Mouse (Mus musculus): Measurements from ENCODE around the gene A630089N07Rik. TPM values are rescaled to one million over a fixed set of nuclear protein-coding genes. Genes with fewer than 3 reads are reported as not detected.
A peak's percentile ranks its signal among the peaks of the same experiment; 100 is the strongest.

A630089N07Rik gene
- total and polyA plus RNA-seq, 3 experiments: 0.84 to 1.8 (median 1.5) TPM

DNA sequence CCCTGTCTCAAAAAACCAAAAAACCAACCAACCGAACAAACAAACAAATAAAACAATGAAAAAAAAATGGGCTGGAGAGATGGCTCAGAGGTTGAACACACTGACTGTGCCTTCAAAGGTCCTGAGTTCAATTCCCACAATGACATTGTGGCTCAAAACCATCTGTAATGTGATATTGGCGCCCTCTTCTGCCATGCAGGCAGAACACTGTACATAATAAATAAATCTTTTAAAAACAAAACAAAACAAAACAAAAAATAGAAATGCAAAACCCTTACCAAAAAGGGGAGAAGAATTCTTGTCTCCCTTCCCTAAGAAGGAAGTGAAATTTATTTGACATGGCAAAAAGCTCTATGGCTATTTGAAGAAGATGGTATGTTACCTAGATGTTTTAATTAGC, 90.7 kb downstream of the A630089N07Rik start:
- H3K9ac ChIP-seq (ENCODE audit: low read depth, low read length): no peak overlapping the region
- 77% methylated on average over 2 of the region's 2 CpGs for WGBS
- no peaks in the 10 kb centered on the region for H3K79me2 ChIP-seq (replicated peaks; ENCODE audit: control insufficient read depth, insufficient read depth, low read length)

GRCm38 (mm10) chr16:97984589-97984988, 97.7 kb downstream of the A630089N07Rik start:
- WGBS: 86% methylated on average over 5 of the region's 5 CpGs
- Histone ChIP-seq H3K27me3 (ENCODE audit: control insufficient read depth, insufficient read depth, low read length) (no peaks in the 10 kb centered on the region), H3K9ac (ENCODE audit: low read depth, low read length) (no peak overlapping the region), H3K4me3 (no peak overlapping the region), H3K4me1 (ENCODE audit: control insufficient read depth, insufficient read depth, low read length) (no peaks in the 10 kb centered on the region), H3K27ac (no peak overlapping the region), H3K79me2 (replicated peaks; ENCODE audit: control insufficient read depth, insufficient read depth, low read length) (no peaks in the 10 kb centered on the region), H3K36me3 (ENCODE audit: control insufficient read depth, insufficient read depth, low read length) (no peaks in the 10 kb centered on the region)
- TF ChIP-seq POLR2A (IDR thresholded peaks at IDR 0.05; ENCODE audit: insufficient read depth, low read depth, low read length): no peak
- TF ChIP-seq CTCF (IDR thresholded peaks at IDR 0.05): no peak
- no peak for TF ChIP-seq EP300 (IDR thresholded peaks at IDR 0.05; ENCODE audit: insufficient read depth, low read depth, low read length)
- intact Hi-C loops (cut with DNase I): no loop called here
- DNase-seq: no peak

More for the DNA sequence above, 90.7 kb downstream of the A630089N07Rik start:
- intact Hi-C loops (cut with DNase I): no loop called here
- H3K27me3 ChIP-seq (ENCODE audit: control insufficient read depth, insufficient read depth, low read length): no peaks in the 10 kb centered on the region
- TF ChIP-seq POLR2A (IDR thresholded peaks at IDR 0.05; ENCODE audit: insufficient read depth, low read depth, low read length) (no peak), CTCF (IDR thresholded peaks at IDR 0.05) (peak; percentile 54)
- H3K36me3 ChIP-seq (ENCODE audit: control insufficient read depth, insufficient read depth, low read length): no peaks in the 10 kb centered on the region; the same call in 1 of the 2 replicates
- H3K4me1 ChIP-seq (ENCODE audit: control insufficient read depth, insufficient read depth, low read length): peaks cover 3% of the 10 kb centered on the region
- no peak overlapping the region for H3K4me3 ChIP-seq
- H3K27ac ChIP-seq: no peak overlapping the region
- DNase-seq: no peak

DNA sequence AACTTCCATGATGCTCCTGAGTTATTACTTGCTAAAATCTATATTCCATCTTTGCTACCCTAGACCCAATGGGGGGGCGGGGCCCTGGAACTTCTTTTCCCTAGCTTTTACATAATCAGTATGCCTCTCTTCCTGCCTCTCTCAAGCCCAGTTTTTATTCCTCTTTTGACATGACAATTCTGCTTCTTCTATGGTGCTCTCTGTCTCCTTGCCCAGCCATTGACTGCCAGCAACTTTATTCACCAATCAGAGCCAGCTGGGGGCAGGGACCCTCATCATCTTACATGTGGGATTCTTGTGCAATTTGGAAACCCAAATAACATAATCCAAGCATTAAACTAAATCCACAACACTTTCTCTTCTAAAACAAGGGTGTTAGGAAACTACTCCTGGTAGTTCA, 100.9 kb downstream of the A630089N07Rik start:
- no peak for DNase-seq
- TF ChIP-seq EP300 (IDR thresholded peaks at IDR 0.05; ENCODE audit: insufficient read depth, low read depth, low read length): no peak
- TF ChIP-seq CTCF (IDR thresholded peaks at IDR 0.05): no peak
- no peak for TF ChIP-seq POLR2A (IDR thresholded peaks at IDR 0.05; ENCODE audit: insufficient read depth, low read depth, low read length)
- no peak overlapping the region for H3K9ac ChIP-seq (ENCODE audit: low read depth, low read length)
- 84% methylated on average over 1 of the region's 1 CpGs for WGBS
- H3K36me3 ChIP-seq (ENCODE audit: control insufficient read depth, insufficient read depth, low read length): no peaks in the 10 kb centered on the region
- H3K4me3 ChIP-seq: no peak overlapping the region
- H3K79me2 ChIP-seq (replicated peaks; ENCODE audit: control insufficient read depth, insufficient read depth, low read length): no peaks in the 10 kb centered on the region
- intact Hi-C loops (cut with DNase I): no loop called here
- no peaks in the 10 kb centered on the region for H3K4me1 ChIP-seq (ENCODE audit: control insufficient read depth, insufficient read depth, low read length)
- no peaks in the 10 kb centered on the region for H3K27me3 ChIP-seq (ENCODE audit: control insufficient read depth, insufficient read depth, low read length)
- H3K27ac ChIP-seq: no peak overlapping the region

DNA sequence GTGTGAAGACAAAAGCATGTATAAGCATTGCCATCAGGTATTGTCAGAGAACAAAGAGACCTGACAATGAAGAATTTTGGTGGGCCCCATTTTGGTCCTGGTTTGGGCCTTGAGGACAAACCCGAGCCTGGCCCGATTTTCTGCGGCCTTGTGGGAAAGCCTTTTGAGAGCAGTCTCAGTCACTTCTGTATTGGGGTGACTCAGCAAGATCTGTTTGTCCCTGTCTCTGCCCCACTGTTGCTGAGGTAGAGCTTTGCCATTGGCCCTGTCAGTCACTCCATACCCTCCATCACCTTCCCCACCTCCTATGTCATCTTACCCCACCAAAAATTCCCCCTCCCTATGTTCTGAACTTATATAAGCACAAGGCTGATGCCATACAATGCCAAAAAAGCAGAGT, 104.5 kb downstream of the A630089N07Rik start:
- no peak overlapping the region for H3K4me3 ChIP-seq
- H3K27me3 ChIP-seq (ENCODE audit: control insufficient read depth, insufficient read depth, low read length): no peaks in the 10 kb centered on the region
- intact Hi-C loops (cut with DNase I): no loop called here
- 89% methylated on average over 3 of the region's 3 CpGs for WGBS
- no peak overlapping the region for H3K27ac ChIP-seq
- no peaks in the 10 kb centered on the region for H3K79me2 ChIP-seq (replicated peaks; ENCODE audit: control insufficient read depth, insufficient read depth, low read length)
- no peak for DNase-seq
- H3K36me3 ChIP-seq (ENCODE audit: control insufficient read depth, insufficient read depth, low read length): no peaks in the 10 kb centered on the region
- H3K9ac ChIP-seq (ENCODE audit: low read depth, low read length): no peak overlapping the region
- TF ChIP-seq POLR2A (IDR thresholded peaks at IDR 0.05; ENCODE audit: insufficient read depth, low read depth, low read length): no peak
- H3K4me1 ChIP-seq (ENCODE audit: control insufficient read depth, insufficient read depth, low read length): no peaks in the 10 kb centered on the region

GRCm38 (mm10) chr16:97977277-97977676, 105.0 kb downstream of the A630089N07Rik start:
- TF ChIP-seq POLR2A (IDR thresholded peaks at IDR 0.05; ENCODE audit: insufficient read depth, low read depth, low read length) (no peak), CTCF (IDR thresholded peaks at IDR 0.05) (no peak), EP300 (IDR thresholded peaks at IDR 0.05; ENCODE audit: insufficient read depth, low read depth, low read length) (no peak)

GRCm38 (mm10) chr16:97963956-97964540, 118.2 kb downstream of the A630089N07Rik start:
- Histone ChIP-seq H3K36me3 (ENCODE audit: control insufficient read depth, insufficient read depth, low read length) (no peaks in the 10 kb centered on the region), H3K9ac (ENCODE audit: low read depth, low read length) (no peak overlapping the region), H3K4me3 (no peak overlapping the region), H3K4me1 (ENCODE audit: control insufficient read depth, insufficient read depth, low read length) (0 out of 2 replicates have a peak, but pooled peaks cover 1% of the 10 kb centered on the region), H3K27me3 (ENCODE audit: control insufficient read depth, insufficient read depth, low read length) (no peaks in the 10 kb centered on the region), H3K79me2 (replicated peaks; ENCODE audit: control insufficient read depth, insufficient read depth, low read length) (no peaks in the 10 kb centered on the region), H3K27ac (no peak overlapping the region)
- TF ChIP-seq POLR2A (IDR thresholded peaks at IDR 0.05; ENCODE audit: insufficient read depth, low read depth, low read length): no peak
- no peak for TF ChIP-seq CTCF (IDR thresholded peaks at IDR 0.05)
- no peak for TF ChIP-seq EP300 (IDR thresholded peaks at IDR 0.05; ENCODE audit: insufficient read depth, low read depth, low read length)
- no peak for DNase-seq
- intact Hi-C loops (cut with DNase I): no loop called here
- 80% methylated on average over 3 of the region's 3 CpGs for whole genome bisulfite sequencing

More at GRCm38 (mm10) chr16:97977277-97977676, 105.0 kb downstream of the A630089N07Rik start:
- H3K9ac ChIP-seq (ENCODE audit: low read depth, low read length): no peak overlapping the region
- intact Hi-C loops (cut with DNase I): no loop called here
- no peaks in the 10 kb centered on the region for H3K36me3 ChIP-seq (ENCODE audit: control insufficient read depth, insufficient read depth, low read length)
- DNase-seq: no peak
- no peak overlapping the region for H3K27ac ChIP-seq
- WGBS: 65% methylated on average over 1 of the region's 1 CpGs
- no peak overlapping the region for H3K4me3 ChIP-seq
- H3K79me2 ChIP-seq (replicated peaks; ENCODE audit: control insufficient read depth, insufficient read depth, low read length): no peaks in the 10 kb centered on the region
- no peaks in the 10 kb centered on the region for H3K4me1 ChIP-seq (ENCODE audit: control insufficient read depth, insufficient read depth, low read length)
- no peaks in the 10 kb centered on the region for H3K27me3 ChIP-seq (ENCODE audit: control insufficient read depth, insufficient read depth, low read length)
